Mouse (Mus musculus) left cerebral cortex, postnatal 14 days (tissue): ENCODE data around the gene Pcdh9. TPM values are rescaled to one million over a fixed set of nuclear protein-coding genes. Genes with fewer than 3 reads are reported as not detected.
"Not testable (repeated sequence)": the region's sequence is repeated elsewhere in the genome, so short reads cannot be mapped to it uniquely, and the experiment has no call there.

Experiments used
- DNase-seq, 2 experiments: peaks; one replicate each; pipeline ENCODE4 v3.0.0; 2021 to 2022; ENCODE audit warnings: low spot score in 2 of 2, mixed read lengths in 1 of 2
- intact Hi-C: fragments of 180-260 bp; cut with DNase I; formaldehyde crosslinking; loops from one replicate; pipeline ENCODE4 v1.15.1; 2025
- total RNA-seq, 2 experiments: library from RNA; stranded (reverse); gene quantifications; 2 replicates each; pipeline ENCODE4 v1.2.3; 2021

Pcdh9 gene
- total RNA-seq, 2 experiments from 2014 or later, result 193 to 219 TPM

- DNase-seq, result no peak
- intact Hi-C loops, result no loop called here
These were observed 605.3 kb downstream of the Pcdh9 start for GRCm38 (mm10) chr14:93285136-93285535.

GRCm38 (mm10) chr14:93284009-93284408 is 606.5 kb downstream of the Pcdh9 start:
- intact Hi-C loops, result no loop called here
- no peak for DNase-seq

GRCm38 (mm10) chr14:93275661-93276060 is 614.8 kb downstream of the Pcdh9 start:
- intact Hi-C loops, result no loop called here
- no peak for DNase-seq

DNA sequence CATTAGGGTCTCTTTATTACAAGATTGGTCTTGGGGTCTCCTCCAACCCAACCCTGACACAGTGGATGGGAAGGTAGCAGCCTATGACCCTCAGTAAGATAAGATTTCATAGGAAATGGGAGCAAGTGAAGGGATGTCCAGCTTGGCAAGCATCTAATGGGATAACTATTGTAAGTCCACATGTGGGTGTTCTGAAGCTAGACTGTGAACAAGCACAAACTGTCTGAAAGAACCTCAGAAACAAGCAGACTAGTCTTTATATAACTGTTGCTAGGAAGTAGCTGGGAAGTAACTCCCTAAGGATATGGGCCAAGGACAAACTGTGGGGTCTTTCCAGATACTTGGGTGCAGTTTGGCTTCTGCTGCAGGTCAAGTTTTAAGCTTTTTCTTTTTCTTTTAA is 615.7 kb downstream of the Pcdh9 start:
- peak in 1 of 2 experiments; percentile 4 for DNase-seq

DNA sequence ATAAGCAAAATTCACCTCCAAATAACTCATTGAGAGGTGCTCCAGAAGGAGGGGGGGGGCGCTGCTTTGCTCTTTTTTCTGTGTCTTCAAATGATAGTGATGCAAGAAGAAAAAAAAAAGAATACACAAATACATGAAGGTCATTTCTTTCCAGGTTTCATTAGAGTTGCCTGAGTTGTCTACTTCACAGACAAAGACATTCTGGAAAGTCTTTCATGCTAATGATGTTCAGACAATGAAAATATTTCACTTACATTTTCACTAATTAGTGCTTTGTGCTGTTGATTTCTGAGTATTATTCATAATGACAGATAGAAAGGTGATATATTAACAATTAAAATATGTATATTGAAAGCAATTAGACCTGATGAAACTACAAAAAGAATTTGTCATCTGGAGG is 637.1 kb downstream of the Pcdh9 start:
- intact Hi-C loops, result no loop called here
- DNase-seq, result no peak

More for the DNA sequence above, 615.7 kb downstream of the Pcdh9 start:
- intact Hi-C loops, result no loop called here

DNA sequence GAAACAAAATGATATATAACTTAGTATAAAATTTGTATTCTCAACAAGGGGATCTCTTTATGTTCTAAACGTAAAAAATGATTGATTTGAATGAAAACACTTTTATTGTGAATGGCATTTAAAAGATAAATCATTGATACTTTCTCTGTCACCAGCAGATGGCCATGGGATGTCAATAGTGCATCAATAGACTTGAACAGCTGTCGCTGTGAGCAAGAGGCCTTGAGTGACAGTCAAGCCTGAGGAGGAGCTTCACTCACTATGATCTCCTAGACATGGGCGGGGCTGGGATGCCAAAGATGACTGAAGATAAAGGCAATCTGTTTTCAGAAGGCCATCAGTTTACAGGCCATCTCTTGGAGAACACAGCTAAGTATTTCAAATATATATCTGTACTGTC is 650.2 kb downstream of the Pcdh9 start:
- intact Hi-C loops, result no loop called here

DNA sequence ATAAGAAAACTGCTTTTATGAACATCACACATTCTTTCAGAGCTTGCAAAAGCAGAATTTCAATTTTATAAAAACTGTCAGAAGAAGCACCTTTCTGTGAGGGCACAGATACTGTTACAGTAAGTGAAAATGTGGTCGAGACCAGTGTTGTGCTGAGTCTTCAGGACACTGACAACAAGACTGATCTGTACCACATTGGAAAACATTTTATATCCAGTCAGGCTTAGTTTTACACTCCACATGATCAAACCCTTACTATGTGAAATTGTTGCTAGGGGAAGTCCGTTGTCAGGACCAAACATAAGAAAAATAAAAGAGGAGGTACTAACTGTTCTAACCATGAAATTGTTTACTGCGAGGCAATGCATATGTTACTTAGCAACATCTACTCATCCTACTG is 656.1 kb downstream of the Pcdh9 start:
- peak in 1 of 2 experiments; percentile 4 for DNase-seq
- intact Hi-C loops, result no loop called here

More for the DNA sequence above, 650.2 kb downstream of the Pcdh9 start:
- DNase-seq, result no peak

DNA sequence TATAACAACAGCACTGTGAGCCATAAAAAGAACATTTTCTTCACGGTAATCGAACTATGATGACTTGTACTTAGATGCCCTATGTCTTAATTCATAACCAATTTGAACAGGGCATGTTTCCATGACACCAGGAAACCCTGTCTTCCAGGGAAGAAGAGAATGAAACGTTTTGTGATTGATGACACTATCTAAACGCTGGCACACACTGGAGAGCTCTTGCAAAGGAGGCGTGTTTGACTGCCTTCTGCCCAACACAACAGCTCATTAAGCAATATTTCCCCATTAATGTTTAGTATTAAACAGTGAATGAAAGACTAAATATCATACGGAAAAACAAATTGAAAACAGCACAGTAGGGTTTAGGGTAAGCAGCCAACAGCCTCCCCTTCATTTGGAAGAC is 656.9 kb downstream of the Pcdh9 start:
- no peak for DNase-seq
- intact Hi-C loops, result no loop called here

DNA sequence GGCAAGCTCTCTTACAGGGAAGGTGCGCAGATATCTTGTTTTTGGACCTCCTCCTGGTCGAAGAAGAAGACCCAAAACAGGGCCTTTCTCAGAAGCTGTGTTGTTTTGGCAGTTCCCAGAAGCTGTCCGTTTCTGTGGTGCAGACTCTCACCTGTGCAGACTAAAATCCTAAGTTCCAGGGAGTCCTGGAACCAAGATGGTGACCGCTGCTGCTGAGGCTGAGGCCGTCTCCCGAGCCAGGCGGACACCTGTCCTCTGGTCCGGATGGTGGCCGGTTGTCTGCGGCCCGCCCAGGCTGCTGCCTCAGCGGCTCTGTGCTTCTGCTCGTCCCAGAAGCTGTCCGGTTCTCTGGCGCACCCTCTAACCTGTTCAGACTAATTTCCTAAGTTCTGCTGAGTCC is 675.6 kb downstream of the Pcdh9 start:
- DNase-seq, result peak; percentile 76 to 84
- intact Hi-C loops, result not testable (repeated sequence)

DNA sequence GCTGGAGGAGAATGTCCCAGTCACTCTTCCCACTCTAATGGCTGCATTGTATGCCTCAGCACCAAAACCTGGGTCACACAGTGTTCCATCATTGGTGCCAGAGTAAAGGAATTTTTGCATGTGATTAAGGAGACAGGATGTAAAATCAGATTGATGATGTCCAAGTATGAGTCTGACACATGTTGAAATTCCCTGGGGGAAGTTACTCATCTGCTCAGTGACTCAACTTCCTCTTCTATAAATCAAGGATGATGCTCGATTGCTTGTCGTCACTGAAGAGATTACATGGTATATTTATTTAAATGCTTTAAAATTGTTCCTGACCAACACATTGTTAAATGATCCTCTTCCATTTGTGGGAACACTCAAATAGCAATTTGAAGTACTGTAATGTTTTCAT is 690.7 kb downstream of the Pcdh9 start:
- intact Hi-C loops, result no loop called here
- DNase-seq, result no peak

DNA sequence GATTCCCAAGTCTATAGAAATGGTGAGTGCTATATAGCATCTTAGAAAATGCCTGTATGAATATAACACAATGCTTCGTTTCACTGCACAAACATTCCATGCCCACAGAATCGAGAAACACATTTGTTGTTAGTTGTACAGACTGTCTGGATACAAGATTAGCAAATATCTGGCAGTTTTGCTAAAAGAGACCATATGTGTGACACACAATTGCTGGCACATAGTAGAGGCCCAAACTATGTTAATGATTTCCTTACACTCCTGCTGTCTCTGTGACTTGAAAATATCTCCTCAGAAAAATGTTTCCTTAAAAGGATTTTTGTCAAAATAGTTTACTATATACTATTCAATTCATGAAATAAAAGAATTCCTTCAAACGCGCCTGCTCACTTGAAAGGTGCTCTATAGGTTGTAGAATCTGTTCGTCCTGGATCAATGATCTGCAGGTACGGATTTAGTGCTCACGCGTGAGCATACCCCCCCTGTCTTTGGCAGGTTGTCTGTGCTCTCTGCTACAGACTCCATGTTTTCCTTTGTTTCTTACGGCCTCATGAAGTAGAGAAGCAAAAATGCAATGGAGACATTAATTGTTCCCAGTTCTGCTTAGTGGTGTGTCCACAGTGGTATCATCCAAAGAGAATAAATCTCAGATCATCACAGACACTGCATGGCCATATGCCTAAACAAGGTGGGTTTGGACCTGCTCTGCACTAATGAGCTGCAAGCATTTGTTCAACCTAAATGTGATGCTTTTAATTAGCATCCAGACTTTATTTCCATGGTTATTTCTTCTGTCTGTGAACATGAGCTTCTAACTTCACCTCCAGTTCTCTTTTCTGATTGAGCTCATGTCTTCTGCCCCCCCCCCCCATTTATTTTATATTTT is 707.6 kb downstream of the Pcdh9 start:
- intact Hi-C loops, result no loop called here
- no peak for DNase-seq

DNA sequence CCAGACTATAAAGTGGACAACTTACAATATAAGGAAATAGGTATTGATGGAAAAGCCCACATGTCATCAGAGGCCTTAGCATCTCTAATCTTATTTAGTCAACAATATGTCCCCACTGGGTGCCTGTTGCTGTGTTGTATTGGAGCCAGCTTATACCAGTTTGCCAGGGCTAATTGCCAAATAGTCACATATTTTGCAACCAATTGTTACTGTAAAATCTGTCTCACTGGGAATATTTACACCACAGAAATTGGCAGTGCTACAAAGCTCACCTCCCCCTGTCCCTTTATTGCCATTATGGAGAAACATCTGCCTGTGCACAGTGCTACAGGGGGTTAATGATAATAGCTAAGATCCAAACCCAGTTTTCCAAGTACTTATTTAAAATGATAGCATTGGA is 721.3 kb downstream of the Pcdh9 start:
- DNase-seq, result no peak

GRCm38 (mm10) chr14:93168367-93168766 is 722.1 kb downstream of the Pcdh9 start:
- intact Hi-C loops, result no loop called here
- no peak for DNase-seq

More for the DNA sequence above, 721.3 kb downstream of the Pcdh9 start:
- intact Hi-C loops, result no loop called here

- no peak for DNase-seq
- intact Hi-C loops, result no loop called here
These were observed 747.1 kb downstream of the Pcdh9 start for GRCm38 (mm10) chr14:93143414-93143813.

DNA sequence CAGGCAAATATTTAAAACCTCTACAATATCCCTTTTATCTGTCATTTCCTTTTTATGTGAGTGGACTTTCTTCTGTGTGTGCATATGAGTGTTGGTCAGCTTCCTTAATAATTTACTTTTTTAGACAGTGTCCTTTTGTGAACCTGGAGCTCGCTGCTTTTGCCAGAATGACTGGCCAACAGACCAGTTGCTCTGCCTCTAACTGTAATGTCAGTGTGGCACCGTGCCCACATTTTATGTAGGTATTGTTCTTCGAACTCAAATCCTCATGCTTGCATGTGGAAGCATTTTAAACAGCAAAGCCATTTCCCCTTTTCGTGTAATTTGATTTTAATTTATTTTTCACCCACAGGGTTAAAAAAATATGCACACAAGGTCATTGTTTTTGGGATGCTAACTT is 748.4 kb downstream of the Pcdh9 start:
- intact Hi-C loops, result no loop called here
- no peak for DNase-seq

GRCm38 (mm10) chr14:93126993-93127392 is 763.5 kb downstream of the Pcdh9 start:
- no peak for DNase-seq
- intact Hi-C loops, result no loop called here

- intact Hi-C loops, result no loop called here
- no peak for DNase-seq
These were observed 787.7 kb downstream of the Pcdh9 start for GRCm38 (mm10) chr14:93102755-93103154.

GRCm38 (mm10) chr14:93095081-93095480 is 795.4 kb downstream of the Pcdh9 start:
- intact Hi-C loops, result no loop called here
- no peak for DNase-seq

DNA sequence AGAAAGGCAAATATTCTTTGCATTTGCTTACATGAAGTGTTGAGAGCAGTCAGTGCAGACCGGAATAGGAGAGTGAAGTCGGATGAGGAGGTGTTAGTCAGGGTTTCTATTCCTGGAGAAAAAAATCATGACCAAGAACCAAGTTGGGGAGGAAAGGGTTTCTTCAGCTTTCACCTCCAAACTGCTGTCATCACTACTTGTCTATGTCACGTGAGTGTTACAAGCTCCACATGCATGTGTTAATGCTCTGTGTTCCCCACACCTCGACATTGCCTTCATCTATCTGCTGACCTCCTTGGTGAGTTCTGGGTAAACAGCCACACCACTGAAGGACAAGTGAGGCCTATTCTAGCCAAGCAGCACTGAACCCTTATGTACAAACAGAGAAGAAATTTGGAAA is 797.7 kb downstream of the Pcdh9 start:
- intact Hi-C loops, result no loop called here
- no peak for DNase-seq

GRCm38 (mm10) chr14:93085646-93086045 is 804.8 kb downstream of the Pcdh9 start:
- no peak for DNase-seq
- intact Hi-C loops, result no loop called here

DNA sequence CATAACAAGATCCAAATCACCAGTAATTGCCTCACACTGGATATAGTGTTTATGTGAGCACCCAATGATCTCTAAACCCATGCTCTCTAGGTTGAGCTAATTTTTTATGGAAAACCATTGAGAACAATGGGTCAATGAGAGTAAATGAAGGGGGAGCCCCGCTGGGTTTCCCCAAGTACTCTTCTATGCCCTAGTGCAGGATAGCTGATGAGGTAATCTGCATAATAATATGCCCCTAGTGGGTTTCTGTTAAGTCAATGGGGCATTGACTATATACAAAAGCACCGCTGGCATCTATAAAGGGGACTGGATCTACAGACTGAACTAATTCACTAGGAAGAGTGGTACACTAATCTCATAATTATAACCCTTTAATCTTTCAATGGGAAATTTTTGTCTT is 807.3 kb downstream of the Pcdh9 start:
- intact Hi-C loops, result no loop called here
- no peak for DNase-seq
